Mouse (Mus musculus) stomach, embryonic 16.5 days (tissue): ENCODE measurements around the gene Kcnmb3. TPM values are rescaled to one million over a fixed set of nuclear protein-coding genes. Genes with fewer than 3 reads are reported as not detected.
A peak's percentile ranks its signal among the peaks of the same experiment; 100 is the strongest.

ENCODE experiments used
- ATAC-seq: fragments of 200-750 bp; cut with Nextera tagmentation; 2 replicates; pipeline ENCODE4 v1.8.0; 2017; ENCODE audit warnings: moderate number of reproducible peaks, moderate TSS enrichment; ENCODE audit not compliant: insufficient read depth, low FRiP score
- H3K27ac ChIP-seq: fragments of 300-500 bp; sonication (generic); 2 replicates; pipeline ENCODE4 v1.5.1; 2014; ENCODE audit warnings: low read length
- H3K27me3 ChIP-seq: fragments of 300-500 bp; sonication (generic); 2 replicates; pipeline ENCODE4 v1.6.1; 2014; ENCODE audit warnings: low read length, control low read depth, mixed read lengths; ENCODE audit not compliant: control insufficient read depth, insufficient read depth
- H3K36me3 ChIP-seq: fragments of 300-500 bp; sonication (generic); 2 replicates; pipeline ENCODE4 v1.6.1; 2014; ENCODE audit warnings: low read length; ENCODE audit not compliant: control insufficient read depth, insufficient read depth
- H3K4me1 ChIP-seq: fragments of 300-500 bp; sonication (generic); 2 replicates; pipeline ENCODE4 v1.6.1; 2014; ENCODE audit warnings: low read length, control low read depth, mixed read lengths; ENCODE audit not compliant: control insufficient read depth, insufficient read depth
- H3K4me2 ChIP-seq: fragments of 300-500 bp; sonication (generic); 2 replicates; pipeline ENCODE4 v1.6.1; 2014; ENCODE audit warnings: low read depth, low read length, mixed read lengths
- H3K4me3 ChIP-seq: fragments of 300-500 bp; sonication (generic); replicated peaks from 2 replicates; pipeline ENCODE4 v1.5.1; 2014; ENCODE audit warnings: mild to moderate bottlenecking, low read length
- H3K9ac ChIP-seq: fragments of 300-500 bp; sonication (generic); 2 replicates; pipeline ENCODE4 v1.6.1; 2014; ENCODE audit warnings: low read length
- H3K9me3 ChIP-seq: fragments of 300-500 bp; sonication (generic); replicated peaks from 2 replicates; pipeline ENCODE4 v1.6.1; 2016; ENCODE audit warnings: low read length, control low read depth; ENCODE audit not compliant: control insufficient read depth
- WGBS: fragments of 180-500 bp; shearing (Covaris S2); extraction: QIAGEN DNeasy Blood & Tissue Kit; methylation state at CpG from one replicate; pipeline ENCODE4 v1.1.7; 2014; 5-methylcytosine and 5-hydroxymethylcytosine counted together
- polyA plus RNA-seq: library from polyadenylated mRNA; unstranded; fragments of >200 nt; fragmentation: Nextera tagmentation; extraction: Ambion mirVana; gene quantifications from 2 replicates; pipeline ENCODE4 v1.2.1, GENCODE M21; 2015

The Kcnmb3 gene
- polyA plus RNA-seq, 1 experiment from 2014 or later: not detected

DNA sequence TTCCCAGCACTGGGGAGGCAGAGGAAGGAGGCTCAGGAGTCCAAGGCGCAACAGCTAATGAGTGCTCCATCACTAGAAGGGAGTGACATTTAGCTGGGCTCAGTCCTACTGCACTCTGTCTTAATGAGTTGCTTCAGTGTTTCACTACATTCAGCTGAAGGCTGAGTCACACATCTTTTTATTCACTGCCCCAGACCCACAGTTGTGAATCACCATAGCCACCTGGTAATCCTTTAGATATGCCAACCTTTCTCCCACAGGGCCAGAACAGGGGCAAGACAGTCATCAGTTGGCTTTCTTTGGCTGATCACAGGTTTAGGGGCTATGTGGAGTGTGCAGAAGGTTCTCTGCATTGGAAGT is 4.7 kb upstream of the Kcnmb3 start:
- peaks cover 9% of the 10 kb centered on the region for H3K4me1 ChIP-seq
- no peak overlapping the region; the same call in 1 of the 2 replicates for H3K27ac ChIP-seq
- H3K27me3 ChIP-seq: no peaks in the 10 kb centered on the region
- H3K36me3 ChIP-seq: no peaks in the 10 kb centered on the region
- 89% methylated on average over 1 of the region's 1 CpGs for WGBS
- H3K9me3 ChIP-seq: no peaks in the 10 kb centered on the region
- no peak overlapping the region for H3K4me2 ChIP-seq
- ATAC-seq: no peak
- no peak overlapping the region for H3K4me3 ChIP-seq
- no peak overlapping the region for H3K9ac ChIP-seq

DNA sequence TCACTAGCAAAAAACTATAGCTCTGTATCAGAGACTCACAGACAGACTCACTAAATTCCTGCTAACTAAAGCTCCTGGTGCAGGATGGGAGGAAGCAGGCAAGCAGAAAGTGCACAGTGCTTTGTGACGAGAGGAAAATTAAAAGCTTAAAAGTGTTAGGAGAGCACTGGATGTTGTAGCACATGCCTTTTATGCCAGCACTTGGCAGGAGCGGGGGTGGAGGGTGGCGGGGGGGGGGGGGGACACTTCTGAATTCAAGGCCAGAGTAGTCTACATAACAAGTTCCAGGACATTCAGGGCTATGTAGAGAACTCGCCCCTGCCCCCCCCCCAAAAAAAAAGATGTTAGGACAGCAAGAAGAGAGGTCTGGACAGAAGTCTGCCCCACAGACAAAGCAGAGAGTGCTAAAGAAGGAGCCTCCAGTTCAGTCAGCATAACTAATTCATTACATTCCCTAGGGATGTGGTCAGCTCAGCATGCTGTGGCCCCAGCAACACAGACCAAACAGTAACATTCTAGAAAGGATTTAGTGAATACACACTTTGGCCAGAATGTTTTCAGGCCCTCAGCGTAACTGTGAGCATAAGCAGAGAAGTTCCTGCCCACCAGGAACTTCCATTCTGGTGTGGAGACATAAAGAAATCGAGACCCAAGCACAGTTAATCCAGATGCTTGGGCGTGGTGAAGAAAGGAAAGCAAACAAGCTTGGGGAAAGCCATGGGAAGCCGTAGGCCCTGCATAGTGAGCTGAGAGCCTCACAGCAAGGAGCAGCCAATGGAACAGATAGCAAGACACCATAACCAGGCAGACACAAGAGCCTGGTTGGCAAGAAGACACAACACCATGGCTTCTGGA is 4.1 kb upstream of the Kcnmb3 start:
- Histone ChIP-seq H3K27ac (no peak overlapping the region; the same call in 1 of the 2 replicates), H3K36me3 (no peaks in the 10 kb centered on the region), H3K27me3 (no peaks in the 10 kb centered on the region), H3K4me1 (peaks cover 9% of the 10 kb centered on the region), H3K9me3 (no peaks in the 10 kb centered on the region), H3K4me3 (no peak overlapping the region), H3K9ac (no peak overlapping the region), H3K4me2 (no peak overlapping the region)
- WGBS: 42% methylated on average over 8 of the region's 8 CpGs
- ATAC-seq: peak; percentile 49; the same call in 1 of the 2 replicates

GRCm38 (mm10) chr3:32495088-32495770 is 3.2 kb upstream of the Kcnmb3 start:
- ATAC-seq: no peak
- Histone ChIP-seq H3K4me1 (peaks cover 9% of the 10 kb centered on the region), H3K36me3 (no peaks in the 10 kb centered on the region), H3K4me3 (no peak overlapping the region), H3K9ac (no peak overlapping the region), H3K4me2 (no peak overlapping the region), H3K27me3 (no peaks in the 10 kb centered on the region), H3K27ac (no peak overlapping the region), H3K9me3 (no peaks in the 10 kb centered on the region)
- 61% methylated on average over 8 of the region's 8 CpGs for WGBS

GRCm38 (mm10) chr3:32494387-32495087 is 2.5 kb upstream of the Kcnmb3 start:
- H3K9ac ChIP-seq: no peak overlapping the region

DNA sequence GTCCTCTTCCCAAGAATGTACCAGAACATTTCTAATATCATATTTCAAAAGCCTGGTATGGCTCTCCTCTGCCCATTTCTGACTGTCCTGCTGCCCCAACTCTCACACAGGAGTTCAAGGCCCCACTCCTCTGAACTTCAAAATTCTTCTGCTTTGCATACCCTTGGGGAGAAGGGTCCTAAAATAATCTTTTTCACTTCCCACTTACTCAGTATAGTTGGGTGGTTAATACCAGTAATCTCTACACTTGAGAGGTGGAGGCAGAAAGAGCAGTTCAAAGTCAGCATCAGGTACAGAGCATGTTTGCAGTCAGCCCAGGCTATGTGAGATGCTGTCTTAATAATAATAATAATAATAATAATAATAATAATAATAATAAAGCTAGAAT is 1.1 kb downstream of the Kcnmb3 start:
- H3K27ac ChIP-seq: no peak overlapping the region
- no peak overlapping the region for H3K4me3 ChIP-seq
- no peak overlapping the region for H3K4me2 ChIP-seq
- no peak for ATAC-seq
- no peaks in the 10 kb centered on the region for H3K27me3 ChIP-seq
- no peaks in the 10 kb centered on the region; the same call in 1 of the 2 replicates for H3K4me1 ChIP-seq
- no peaks in the 10 kb centered on the region for H3K9me3 ChIP-seq
- H3K9ac ChIP-seq: no peak overlapping the region
- H3K36me3 ChIP-seq: no peaks in the 10 kb centered on the region

More at GRCm38 (mm10) chr3:32494387-32495087, 2.5 kb upstream of the Kcnmb3 start:
- Histone ChIP-seq H3K4me3 (no peak overlapping the region), H3K4me1 (peaks cover 9% of the 10 kb centered on the region), H3K27me3 (no peaks in the 10 kb centered on the region), H3K4me2 (no peak overlapping the region), H3K36me3 (no peaks in the 10 kb centered on the region), H3K27ac (no peak overlapping the region), H3K9me3 (no peaks in the 10 kb centered on the region)
- ATAC-seq: no peak
- 85% methylated on average over 8 of the region's 8 CpGs for WGBS

DNA sequence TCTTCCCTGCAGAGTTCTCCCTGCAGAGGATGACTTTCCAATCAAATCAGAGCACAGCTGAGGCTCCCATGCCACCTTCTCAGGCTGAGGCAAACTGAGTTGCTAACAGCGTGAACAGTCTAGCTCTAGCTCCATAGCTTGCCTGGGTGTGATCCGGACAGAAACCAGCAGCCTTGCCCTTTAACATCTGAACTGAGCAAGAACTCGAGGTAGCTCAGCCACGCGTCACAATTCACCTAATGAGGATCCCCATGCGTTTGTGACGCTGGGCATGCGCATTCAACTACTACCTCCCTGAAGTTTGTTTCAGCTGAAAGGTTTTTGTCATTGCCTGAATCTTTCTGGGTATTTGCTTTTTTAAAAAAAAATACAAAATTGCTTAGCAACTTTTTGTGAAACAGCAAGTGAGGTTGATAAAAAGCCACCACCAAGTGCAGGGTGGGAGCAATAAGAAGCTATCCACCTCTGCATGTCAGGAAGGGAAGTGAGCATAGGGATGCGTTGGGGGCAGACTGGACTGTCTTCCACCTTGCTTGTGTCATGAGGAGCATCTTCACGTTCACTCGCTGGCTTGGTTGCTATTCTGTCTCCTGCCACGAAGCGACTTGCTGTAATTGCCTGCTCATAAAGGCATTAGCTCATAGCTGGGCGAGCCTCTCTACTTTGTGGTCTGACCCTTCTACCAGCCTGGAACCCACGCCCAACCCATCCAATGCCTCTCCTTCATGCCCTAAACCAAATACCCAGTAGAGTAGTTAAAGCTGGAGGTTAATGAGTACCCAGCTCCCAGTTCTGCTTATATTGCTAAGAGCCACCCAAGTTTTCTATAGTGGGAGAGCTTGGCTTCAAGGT is 1.7 kb downstream of the Kcnmb3 start:
- Histone ChIP-seq H3K36me3 (no peaks in the 10 kb centered on the region), H3K4me2 (no peak overlapping the region), H3K4me1 (no peaks in the 10 kb centered on the region), H3K27me3 (no peaks in the 10 kb centered on the region), H3K9me3 (no peaks in the 10 kb centered on the region), H3K4me3 (no peak overlapping the region), H3K27ac (no peak overlapping the region), H3K9ac (no peak overlapping the region)
- ATAC-seq: no peak
- 78% methylated on average over 15 of the region's 15 CpGs for WGBS

GRCm38 (mm10) chr3:32488172-32488571 is 3.9 kb downstream of the Kcnmb3 start:
- WGBS: 81% methylated on average over 6 of the region's 6 CpGs
- H3K4me1 ChIP-seq: no peaks in the 10 kb centered on the region
- no peaks in the 10 kb centered on the region for H3K9me3 ChIP-seq
- ATAC-seq: no peak
- H3K27ac ChIP-seq: no peak overlapping the region
- H3K4me3 ChIP-seq: no peak overlapping the region
- no peak overlapping the region for H3K9ac ChIP-seq
- H3K36me3 ChIP-seq: no peaks in the 10 kb centered on the region
- H3K27me3 ChIP-seq: no peaks in the 10 kb centered on the region
- H3K4me2 ChIP-seq: no peak overlapping the region

- Histone ChIP-seq H3K9me3 (no peaks in the 10 kb centered on the region), H3K27ac (no peak overlapping the region), H3K9ac (no peak overlapping the region), H3K4me3 (no peak overlapping the region), H3K36me3 (no peaks in the 10 kb centered on the region), H3K4me1 (no peaks in the 10 kb centered on the region), H3K4me2 (no peak overlapping the region), H3K27me3 (no peaks in the 10 kb centered on the region)
- WGBS: 72% methylated on average over 4 of the region's 4 CpGs
- ATAC-seq: no peak
Observed at GRCm38 (mm10) chr3:32486543-32486942, 5.5 kb downstream of the Kcnmb3 start.
